Mouse (Mus musculus) liver, embryonic 14.5 days (tissue): ENCODE measurements around the gene Snx18.

Source experiments
- CTCF ChIP-seq: IDR thresholded peaks from 2 replicates; pipeline ENCODE4 v1.5.1; 2016; ENCODE audit warnings: antibody characterized with exemption, low read depth, control low read depth
- EP300 ChIP-seq: IDR thresholded peaks from 2 replicates; pipeline ENCODE4 v1.6.1; 2016; ENCODE audit warnings: antibody characterized with exemption, low read depth

DNA sequence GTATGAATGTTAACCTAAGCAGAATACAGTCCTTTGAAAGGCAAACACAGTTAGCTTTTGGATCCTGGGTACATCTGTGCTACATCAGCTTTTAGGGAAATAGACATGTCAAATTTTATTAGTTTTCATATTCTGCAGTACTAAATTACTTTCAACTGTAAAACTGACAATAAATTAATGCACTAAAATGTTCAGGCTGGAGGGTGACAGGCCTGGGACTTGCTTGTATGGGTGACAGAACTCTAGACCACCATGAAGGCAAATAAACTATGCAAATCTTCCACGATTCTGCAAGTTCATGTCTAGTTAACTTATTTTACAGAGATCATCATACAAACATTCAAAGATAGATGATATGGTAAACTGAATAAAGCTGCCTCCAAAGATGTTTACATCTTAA is 36.3 kb downstream of the Snx18 start:
- no peak for TF ChIP-seq CTCF
- no peak for TF ChIP-seq EP300
